Comparison of ENCODE assay signal across 8 mouse cellular contexts in the genomic region with DNA sequence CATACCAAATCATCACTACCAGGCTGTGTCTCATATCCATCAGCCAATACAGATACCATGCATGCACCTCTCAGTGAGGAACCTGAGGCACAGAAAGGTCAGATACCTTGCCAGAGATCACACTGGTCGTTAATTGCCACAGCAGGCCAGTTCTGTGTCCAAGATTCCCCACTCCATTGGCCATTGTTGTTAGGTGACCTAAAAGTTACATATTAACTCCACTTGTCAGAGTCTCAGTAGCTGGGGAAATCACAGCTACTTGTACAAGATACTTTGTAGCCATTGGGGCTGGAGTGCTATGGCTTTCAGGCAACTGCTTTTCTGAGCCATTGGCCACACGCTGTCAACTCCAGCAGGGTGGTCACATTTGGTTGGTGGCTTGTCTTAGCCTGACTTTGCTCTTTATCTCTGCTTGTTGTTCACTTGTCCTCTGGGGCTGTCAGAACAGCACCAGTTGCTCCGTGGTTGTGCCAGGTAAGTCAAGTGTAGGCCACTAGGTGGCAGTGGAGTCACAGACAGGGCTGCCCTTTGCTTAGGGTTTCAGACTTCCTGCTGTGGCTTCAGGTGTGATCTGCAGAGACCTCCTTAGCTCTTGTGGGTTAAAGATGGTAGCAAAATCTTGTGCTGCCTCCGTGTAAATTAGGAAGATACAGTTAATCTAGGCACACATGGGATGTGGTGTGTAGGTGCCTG.
DNase-seq lines count a peak whose midpoint lies in the region; ATAC-seq and TF ChIP-seq lines count a peak whose summit lies in the region.

No protein-coding gene starts in this region.

- no peaks in the 10 kb centered on the region for H3K36me3 ChIP-seq in ES-Bruce4 (ENCODE audit: control insufficient read depth, insufficient read depth, low read length, poor library complexity, severe bottlenecking)
- peaks cover 12% of the 10 kb centered on the region; the same call in 1 of the 2 replicates for H3K36me3 ChIP-seq in embryonic facial prominence, embryonic 10.5 days (replicated peaks)
- no peaks in the 10 kb centered on the region for H3K36me3 ChIP-seq in heart, embryonic 16.5 days (ENCODE audit: control insufficient read depth, insufficient read depth)

- no peak for TF ChIP-seq EP300 in ES-Bruce4 (IDR thresholded peaks at IDR 0.05; ENCODE audit: insufficient read depth, low read depth, low read length)

- H3K27me3 ChIP-seq in ES-Bruce4 (ENCODE audit: control insufficient read depth, insufficient read depth, low read length, poor library complexity, severe bottlenecking) = no peaks in the 10 kb centered on the region
- H3K27me3 ChIP-seq in embryonic facial prominence, embryonic 10.5 days (replicated peaks; ENCODE audit: low read depth, poor library complexity, severe bottlenecking) = no peaks in the 10 kb centered on the region
- no peaks in the 10 kb centered on the region for H3K27me3 ChIP-seq in heart, embryonic 16.5 days (ENCODE audit: control insufficient read depth, insufficient read depth, low read length)

- peak; percentile 97 for TF ChIP-seq CTCF in ES-Bruce4 (IDR thresholded peaks at IDR 0.05; ENCODE audit: low read depth, low read length)
- peak; percentile 97 for TF ChIP-seq CTCF in lung, adult 2 months (IDR thresholded peaks at IDR 0.05; ENCODE audit: insufficient read depth, low read length)

- H3K27ac ChIP-seq in ES-Bruce4 (ENCODE audit: insufficient read depth, low read length) = no peak overlapping the region
- no peak overlapping the region for H3K27ac ChIP-seq in embryonic facial prominence, embryonic 10.5 days (replicated peaks)
- H3K27ac ChIP-seq in heart, embryonic 16.5 days (ENCODE audit: low read length) = no peak overlapping the region

- 27% methylated on average over 4 of the region's 4 CpGs for WGBS in embryonic facial prominence, embryonic 10.5 days
- 25% methylated on average over 4 of the region's 4 CpGs for WGBS in heart, embryonic 16.5 days
- 26% methylated on average over 4 of the region's 4 CpGs for WGBS in lung, adult 2 months

- H3K4me3 ChIP-seq in ES-Bruce4 (ENCODE audit: low read depth, low read length) = peak overlapping the region; percentile 16; the same call in 1 of the 2 replicates
- no peak overlapping the region for H3K4me3 ChIP-seq in embryonic facial prominence, embryonic 10.5 days
- no peak overlapping the region for H3K4me3 ChIP-seq in heart, embryonic 16.5 days (ENCODE audit: low read length)
- no peak overlapping the region for H3K4me3 ChIP-seq in lung, adult 2 months (replicated peaks; ENCODE audit: extremely low read depth, low read depth, low read length)

- TF ChIP-seq POLR2A in ES-Bruce4 (IDR thresholded peaks at IDR 0.05; ENCODE audit: insufficient read depth, low read length) = no peak
- no peak for TF ChIP-seq POLR2A in lung, adult 2 months (IDR thresholded peaks at IDR 0.05; ENCODE audit: borderline replicate concordance, extremely low read depth, low read depth, low read length)

- no peak overlapping the region for H3K9ac ChIP-seq in ES-Bruce4 (ENCODE audit: low read depth, poor library complexity, severe bottlenecking)
- no peak overlapping the region for H3K9ac ChIP-seq in heart, embryonic 16.5 days (ENCODE audit: low read length)

- no peaks in the 10 kb centered on the region for H3K4me1 ChIP-seq in ES-Bruce4 (ENCODE audit: control insufficient read depth, insufficient read depth, low read length)
- H3K4me1 ChIP-seq in embryonic facial prominence, embryonic 10.5 days = peaks cover 4% of the 10 kb centered on the region
- H3K4me1 ChIP-seq in heart, embryonic 16.5 days (ENCODE audit: control insufficient read depth, insufficient read depth, low read length) = peaks cover 5% of the 10 kb centered on the region; the same call in 1 of the 2 replicates
- no peaks in the 10 kb centered on the region for H3K4me1 ChIP-seq in lung, adult 2 months (ENCODE audit: control insufficient read depth, insufficient read depth, low read length)

- peak; percentile 70; the same call in 1 of the 2 replicates for ATAC-seq in heart, embryonic 16.5 days (replicated peaks; ENCODE audit: extremely low read depth, insufficient read depth, low FRiP score)

- no peaks in the 10 kb centered on the region for H3K9me3 ChIP-seq in ES-Bruce4 (replicated peaks; ENCODE audit: control insufficient read depth, insufficient read depth, low read length, poor library complexity, severe bottlenecking)
- no peaks in the 10 kb centered on the region for H3K9me3 ChIP-seq in embryonic facial prominence, embryonic 10.5 days
- no peaks in the 10 kb centered on the region for H3K9me3 ChIP-seq in heart, embryonic 16.5 days (replicated peaks; ENCODE audit: control insufficient read depth, low read length)

- no peak overlapping the region for H3K4me2 ChIP-seq in heart, embryonic 16.5 days (ENCODE audit: low read depth, low read length)

- peak; percentile 63 for DNase-seq in adrenal gland, postnatal 25 days
- peak; percentile 74 for DNase-seq in embryonic facial prominence, embryonic 10.5 days (ENCODE audit: low spot score)
- peak; percentile 87 for DNase-seq in kidney, postnatal 14 days
- DNase-seq in lung, adult 2 months = peak; percentile 74
- peak; percentile 67 for DNase-seq in ovary, postnatal 14 days (ENCODE audit: low spot score)
- DNase-seq in thymus, postnatal 0 days (ENCODE audit: low spot score) = peak; percentile 80
